Mouse (Mus musculus): ENCODE results near the gene Nr2e3. TPM values are rescaled to one million over a fixed set of nuclear protein-coding genes. Genes with fewer than 3 reads are reported as not detected.

Gene Nr2e3
- polyA plus RNA-seq (2014; fragmentation: Nextera tagmentation; extraction: Ambion mirVana): not detected in 2 replicates

DNA sequence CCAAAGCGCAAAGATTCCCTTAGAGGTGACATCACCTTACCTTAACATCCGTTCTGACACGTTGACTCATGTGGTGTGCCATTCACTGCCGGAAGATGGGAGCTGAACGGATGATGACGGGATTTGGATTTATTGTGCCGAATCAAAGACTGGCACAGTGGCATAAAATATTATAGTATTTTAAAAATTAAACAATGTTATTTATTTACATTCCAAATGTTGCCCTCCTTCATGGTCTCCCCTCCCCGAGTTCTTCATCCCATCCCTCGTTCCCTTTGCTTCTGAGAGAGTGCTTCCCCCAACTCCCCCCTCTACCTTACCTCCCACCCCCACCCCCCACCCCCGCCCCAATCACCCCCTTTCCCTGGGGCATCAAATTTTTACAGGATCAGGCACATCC lies at the start of gene Nr2e3:
Gene Nr2e3, minus strand, starts transcription at position 101 of the 400 bp plus-strand sequence.
- H3K36me3 ChIP-seq (ENCODE audit: insufficient read depth): no peaks in the 10 kb centered on the region
- ATAC-seq (ENCODE audit: insufficient read depth) (no peak), DNase-seq (no peak)
- no peak for TF ChIP-seq CTCF (IDR thresholded peaks at IDR 0.05; ENCODE audit: low read depth)
- H3K4me2 ChIP-seq: no peak within 1 kb of the TSS
- no peak within 1 kb of the TSS for H3K4me3 ChIP-seq (ENCODE audit: low read depth, low read length)
- H3K27me3 ChIP-seq (ENCODE audit: insufficient read depth, low read length): no peaks in the 10 kb centered on the region
- no peaks in the 10 kb centered on the region for H3K9me3 ChIP-seq (ENCODE audit: low read depth, low read length)
- H3K4me1 ChIP-seq (ENCODE audit: insufficient read depth): peaks cover 5% of the 10 kb centered on the region
- no peak within 1 kb of the TSS for H3K9ac ChIP-seq
- no peak within 1 kb of the TSS for H3K27ac ChIP-seq (ENCODE audit: low read depth)
- 80% methylated on average over 10 of the region's 10 CpGs for WGBS

DNA sequence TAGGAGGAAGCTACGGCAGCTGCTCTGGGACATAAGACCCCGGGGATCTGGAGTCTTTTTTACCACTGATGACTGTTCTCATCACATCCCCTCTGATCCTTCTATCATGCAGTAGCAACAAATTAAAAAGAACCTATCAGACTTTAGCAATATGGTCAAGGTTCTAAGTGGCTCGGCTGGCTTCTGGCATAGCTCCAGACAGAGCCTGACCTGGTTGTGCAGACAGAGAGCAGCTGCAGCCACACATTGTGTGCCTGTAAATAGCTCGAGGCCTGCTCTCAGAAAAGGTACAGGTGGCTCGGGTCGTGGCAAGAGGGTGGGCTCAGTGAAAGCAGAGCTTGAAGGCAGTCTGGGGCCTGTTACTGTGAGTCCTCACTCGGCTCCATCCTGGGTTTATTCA lies 48.5 kb upstream of the Nr2e3 start:
- no peaks in the 10 kb centered on the region for H3K36me3 ChIP-seq (ENCODE audit: insufficient read depth)
- no peak overlapping the region for H3K9ac ChIP-seq
- no peak overlapping the region for H3K27ac ChIP-seq (ENCODE audit: low read depth)
- no peak overlapping the region for H3K4me3 ChIP-seq (ENCODE audit: low read depth, low read length)
- no peaks in the 10 kb centered on the region for H3K4me1 ChIP-seq (ENCODE audit: insufficient read depth)
- DNase-seq (no peak), ATAC-seq (ENCODE audit: insufficient read depth) (no peak)
- no peaks in the 10 kb centered on the region for H3K27me3 ChIP-seq (ENCODE audit: insufficient read depth, low read length)
- 46% methylated on average over 7 of the region's 7 CpGs for WGBS
- TF ChIP-seq CTCF (IDR thresholded peaks at IDR 0.05; ENCODE audit: low read depth): no peak
- H3K4me2 ChIP-seq: no peak overlapping the region
- H3K9me3 ChIP-seq (ENCODE audit: low read depth, low read length): no peaks in the 10 kb centered on the region

DNA sequence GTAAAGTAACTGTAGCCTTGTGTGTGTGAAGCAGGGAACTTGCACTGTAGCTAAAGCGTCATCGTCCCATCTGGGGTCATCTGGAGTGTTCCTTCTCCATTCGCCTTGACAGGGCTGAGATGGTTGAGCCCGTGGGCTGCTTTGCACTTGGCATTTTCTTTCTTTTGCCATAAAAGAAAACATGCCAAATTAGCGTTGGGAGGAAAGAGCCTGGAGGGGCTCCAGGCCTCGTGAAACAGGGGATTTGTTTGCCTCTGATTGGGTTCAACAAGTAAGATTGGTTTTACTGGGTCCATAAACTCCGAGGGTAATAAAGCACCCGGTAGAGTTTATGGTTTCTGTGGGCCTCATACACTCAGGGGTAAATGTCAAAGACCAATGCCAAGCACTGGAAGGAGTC lies 41.9 kb upstream of the Nr2e3 start:
- no peak overlapping the region for H3K4me3 ChIP-seq (ENCODE audit: low read depth, low read length)

DNA sequence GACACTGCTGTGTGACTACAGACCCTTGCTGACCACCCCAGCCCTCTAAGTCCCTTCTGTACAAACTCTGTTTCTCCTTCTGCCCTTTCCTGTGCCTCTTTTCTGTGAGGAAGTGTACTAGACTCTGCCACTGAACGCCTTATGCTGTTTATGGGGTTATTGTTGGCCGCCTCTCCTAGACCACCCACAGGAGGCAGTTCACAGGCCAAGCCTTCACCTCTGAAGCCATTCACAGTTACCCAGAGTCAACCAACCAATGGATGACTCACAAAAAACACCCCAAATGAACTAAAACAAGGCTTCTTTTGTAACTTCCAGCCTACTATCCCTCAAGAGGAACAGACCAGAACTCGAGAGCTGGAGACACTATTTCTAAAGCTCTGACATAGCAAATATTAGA lies 41.0 kb upstream of the Nr2e3 start:
- H3K27me3 ChIP-seq (ENCODE audit: insufficient read depth, low read length): no peaks in the 10 kb centered on the region
- no peaks in the 10 kb centered on the region for H3K36me3 ChIP-seq (ENCODE audit: insufficient read depth)
- H3K27ac ChIP-seq (ENCODE audit: low read depth): no peak overlapping the region
- DNase-seq (no peak), ATAC-seq (ENCODE audit: insufficient read depth) (no peak)
- no peaks in the 10 kb centered on the region for H3K9me3 ChIP-seq (ENCODE audit: low read depth, low read length)
- 83% methylated on average over 3 of the region's 3 CpGs for WGBS
- H3K4me3 ChIP-seq (ENCODE audit: low read depth, low read length): no peak overlapping the region
- no peak overlapping the region for H3K9ac ChIP-seq
- TF ChIP-seq CTCF (IDR thresholded peaks at IDR 0.05; ENCODE audit: low read depth): no peak
- H3K4me1 ChIP-seq (ENCODE audit: insufficient read depth): no peaks in the 10 kb centered on the region
- no peak overlapping the region for H3K4me2 ChIP-seq

More for the DNA sequence above, 41.9 kb upstream of the Nr2e3 start:
- TF ChIP-seq CTCF (IDR thresholded peaks at IDR 0.05; ENCODE audit: low read depth): no peak
- Histone ChIP-seq H3K4me2 (no peak overlapping the region), H3K4me1 (ENCODE audit: insufficient read depth) (no peaks in the 10 kb centered on the region), H3K9ac (no peak overlapping the region), H3K27me3 (ENCODE audit: insufficient read depth, low read length) (no peaks in the 10 kb centered on the region), H3K9me3 (ENCODE audit: low read depth, low read length) (no peaks in the 10 kb centered on the region), H3K36me3 (ENCODE audit: insufficient read depth) (no peaks in the 10 kb centered on the region), H3K27ac (ENCODE audit: low read depth) (no peak overlapping the region)
- 85% methylated on average over 8 of the region's 8 CpGs for WGBS
- no peak for DNase-seq
- ATAC-seq (ENCODE audit: insufficient read depth): no peak

DNA sequence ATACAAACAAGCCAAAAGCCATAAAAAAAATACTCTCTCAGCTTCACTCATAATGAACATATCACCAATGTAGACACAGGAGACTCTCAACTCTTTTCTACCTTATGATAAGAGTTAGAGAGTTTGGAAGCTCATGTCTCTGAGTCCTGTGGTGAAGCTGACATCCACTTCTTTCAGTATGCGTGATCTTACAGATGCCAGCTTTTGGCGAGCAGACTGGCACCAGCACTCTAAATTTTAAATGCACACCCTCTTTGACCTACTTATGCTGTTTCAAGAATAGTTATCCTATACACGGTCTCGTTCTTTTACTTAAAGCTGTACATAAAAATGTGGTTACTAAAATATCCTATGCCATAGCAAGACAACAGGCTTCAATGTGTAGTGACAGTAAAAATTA lies 37.3 kb upstream of the Nr2e3 start:
- Histone ChIP-seq H3K4me2 (no peak overlapping the region), H3K27ac (ENCODE audit: low read depth) (no peak overlapping the region), H3K4me3 (ENCODE audit: low read depth, low read length) (no peak overlapping the region), H3K9me3 (ENCODE audit: low read depth, low read length) (no peaks in the 10 kb centered on the region), H3K27me3 (ENCODE audit: insufficient read depth, low read length) (no peaks in the 10 kb centered on the region), H3K36me3 (ENCODE audit: insufficient read depth) (no peaks in the 10 kb centered on the region), H3K4me1 (ENCODE audit: insufficient read depth) (no peaks in the 10 kb centered on the region), H3K9ac (no peak overlapping the region)
- WGBS: 88% methylated on average over 4 of the region's 4 CpGs
- DNase-seq (no peak), ATAC-seq (ENCODE audit: insufficient read depth) (no peak)
- TF ChIP-seq CTCF (IDR thresholded peaks at IDR 0.05; ENCODE audit: low read depth): no peak

DNA sequence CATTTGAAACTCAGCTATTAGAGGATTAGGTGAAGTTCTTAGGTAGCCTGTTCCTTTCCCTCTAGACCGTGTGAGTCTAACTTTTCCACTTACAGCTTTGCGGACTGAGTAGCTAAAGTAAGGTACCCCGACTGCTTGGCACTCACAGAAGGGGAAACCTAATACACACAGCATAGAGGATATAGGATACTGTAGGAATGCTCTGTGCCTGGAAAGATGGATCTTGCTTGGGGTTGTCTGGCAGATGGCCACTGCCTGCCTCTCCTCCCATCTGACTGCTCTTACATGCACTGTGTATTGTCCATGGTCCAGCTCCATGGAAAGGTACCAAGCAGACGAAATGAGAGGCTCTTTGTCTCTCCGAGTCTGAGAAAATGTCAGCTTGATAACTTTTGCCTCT lies 30.9 kb upstream of the Nr2e3 start:
- Histone ChIP-seq H3K9me3 (ENCODE audit: low read depth, low read length) (no peaks in the 10 kb centered on the region), H3K9ac (no peak overlapping the region), H3K4me1 (ENCODE audit: insufficient read depth) (no peaks in the 10 kb centered on the region), H3K4me3 (ENCODE audit: low read depth, low read length) (no peak overlapping the region), H3K27me3 (ENCODE audit: insufficient read depth, low read length) (no peaks in the 10 kb centered on the region), H3K4me2 (no peak overlapping the region), H3K27ac (ENCODE audit: low read depth) (no peak overlapping the region), H3K36me3 (ENCODE audit: insufficient read depth) (no peaks in the 10 kb centered on the region; the same call in 1 of the 2 replicates)
- WGBS: 71% methylated on average over 5 of the region's 5 CpGs
- ATAC-seq (ENCODE audit: insufficient read depth) (no peak), DNase-seq (no peak)
- no peak for TF ChIP-seq CTCF (IDR thresholded peaks at IDR 0.05; ENCODE audit: low read depth)

DNA sequence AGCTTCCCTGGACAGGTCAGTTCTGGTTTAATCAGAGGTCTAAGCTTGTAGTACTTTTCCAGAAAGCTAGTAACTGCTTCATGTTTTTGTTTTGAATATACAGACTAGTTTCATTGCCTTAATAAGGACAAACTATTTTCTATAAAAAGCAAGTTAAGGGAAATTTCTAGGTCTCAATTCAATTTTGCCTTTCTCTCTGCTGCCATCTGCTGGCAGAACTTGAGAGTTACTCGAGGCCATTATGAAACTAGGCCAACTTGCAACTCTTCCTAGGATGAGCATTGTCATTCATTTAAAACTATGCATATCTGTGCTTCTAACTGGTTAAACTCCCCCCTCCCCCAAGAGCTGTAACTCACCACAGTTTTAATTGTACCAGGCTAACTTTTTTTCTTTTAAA lies 29.4 kb upstream of the Nr2e3 start:
- ATAC-seq (ENCODE audit: insufficient read depth): no peak
- 3% methylated on average over 1 of the region's 1 CpGs for WGBS
- peak; percentile 83 for TF ChIP-seq CTCF (IDR thresholded peaks at IDR 0.05; ENCODE audit: low read depth)
- Histone ChIP-seq H3K4me3 (ENCODE audit: low read depth, low read length) (no peak overlapping the region), H3K36me3 (ENCODE audit: insufficient read depth) (no peaks in the 10 kb centered on the region; the same call in 1 of the 2 replicates), H3K9me3 (ENCODE audit: low read depth, low read length) (no peaks in the 10 kb centered on the region), H3K9ac (no peak overlapping the region), H3K4me2 (no peak overlapping the region), H3K27ac (ENCODE audit: low read depth) (no peak overlapping the region), H3K27me3 (ENCODE audit: insufficient read depth, low read length) (no peaks in the 10 kb centered on the region), H3K4me1 (ENCODE audit: insufficient read depth) (no peaks in the 10 kb centered on the region)
- DNase-seq: peak; percentile 93

Measured in lung, embryonic 14.5 days (tissue).